Mouse (Mus musculus): Measurements from ENCODE around the gene Olfr980. TPM values are rescaled to one million over a fixed set of nuclear protein-coding genes. Genes with fewer than 3 reads are reported as not detected.
"Not testable (repeated sequence)": the region's sequence is repeated elsewhere in the genome, so short reads cannot be mapped to it uniquely, and the experiment has no call there.

Gene Olfr980
- total RNA-seq (2021) = not detected

GRCm38 (mm10) chr9:40009482-40009881 lies at the start of gene Olfr980:
Olfr980 (minus strand) TSS chr9:40009582.
- no peak for DNase-seq (ENCODE audit: low spot score in 2 of 2)
- intact Hi-C loops (cut with DNase I) = no loop called here

- DNase-seq (ENCODE audit: low spot score in 2 of 2) = no peak
- intact Hi-C loops (cut with DNase I) = no loop called here
These were observed 40.8 kb upstream of the Olfr980 start for GRCm38 (mm10) chr9:40050138-40050537.

- intact Hi-C loops (cut with DNase I) = no loop called here
- DNase-seq (ENCODE audit: low spot score in 2 of 2) = no peak
These were observed 11.8 kb upstream of the Olfr980 start, which contains the start of gene Olfr981 for GRCm38 (mm10) chr9:40021164-40021563. Olfr981 (plus strand) TSS chr9:40021464.

- no peak for DNase-seq (ENCODE audit: low spot score in 2 of 2)
- intact Hi-C loops (cut with DNase I) = no loop called here
These were observed 6.0 kb downstream of the Olfr980 start, which contains the start of gene Olfr979 for GRCm38 (mm10) chr9:40003365-40003764. Olfr979 (minus strand) TSS chr9:40003465.

GRCm38 (mm10) chr9:39991813-39992212 lies 17.6 kb downstream of the Olfr980 start, which contains the start of gene Olfr978:
Olfr978 (plus strand) TSS chr9:39992113.
- no peak for DNase-seq (ENCODE audit: low spot score in 2 of 2)
- intact Hi-C loops (cut with DNase I) = no loop called here

- intact Hi-C loops (cut with DNase I); DNase-seq (ENCODE audit: low spot score in 2 of 2): not testable (repeated sequence)
These were observed 32.7 kb downstream of the Olfr980 start for GRCm38 (mm10) chr9:39976581-39977145.

GRCm38 (mm10) chr9:39961033-39961432 lies 48.3 kb downstream of the Olfr980 start, which contains the start of gene Olfr976:
Olfr976 (minus strand) TSS chr9:39961133.
- DNase-seq (ENCODE audit: low spot score in 2 of 2); intact Hi-C loops (cut with DNase I): not testable (repeated sequence)

Other genes starting within 250 kb of the Olfr980 start
- gene Olfr968, start 226.3 kb downstream of the Olfr980 start, total RNA-seq (2021) = not detected
- not detected for gene Olfr969, start 218.6 kb downstream of the Olfr980 start, total RNA-seq (2021)
- not detected for gene Olfr970, start 200.7 kb downstream of the Olfr980 start, total RNA-seq (2021)
- not detected for gene Olfr971, start 172.7 kb downstream of the Olfr980 start, total RNA-seq (2021)
- not detected for gene Olfr972, start 143.2 kb downstream of the Olfr980 start, total RNA-seq (2021)
- not detected for gene Olfr229, start 102.2 kb downstream of the Olfr980 start, total RNA-seq (2021)
- not detected for gene Olfr974, start 72.1 kb downstream of the Olfr980 start, total RNA-seq (2021)
- gene Olfr975, start 57.5 kb downstream of the Olfr980 start, total RNA-seq (2021) = not detected
- gene Olfr976, start 48.4 kb downstream of the Olfr980 start, total RNA-seq (2021) = not detected
- gene Olfr978, start 17.5 kb downstream of the Olfr980 start, total RNA-seq (2021) = not detected
- not detected for gene Olfr979, start 6.1 kb downstream of the Olfr980 start, total RNA-seq (2021)
- gene Olfr981, start 11.9 kb upstream of the Olfr980 start, total RNA-seq (2021) = not detected
- not detected for gene Olfr982, start 64.2 kb upstream of the Olfr980 start, total RNA-seq (2021)
- not detected for gene Olfr983, start 84.0 kb upstream of the Olfr980 start, total RNA-seq (2021)
- gene Olfr984, start 104.6 kb upstream of the Olfr980 start, total RNA-seq (2021) = not detected
- gene Olfr985, start 120.6 kb upstream of the Olfr980 start, total RNA-seq (2021) = not detected
- not detected for gene Tmem225, start 138.5 kb upstream of the Olfr980 start, total RNA-seq (2021)
- gene Olfr986, start 171.3 kb upstream of the Olfr980 start, total RNA-seq (2021) = not detected
- 1 to 10 TPM; 2.9 to 3.1 TPM for gene Zfp202, start 182.7 kb upstream of the Olfr980 start, total RNA-seq (2021)

Measured in left cerebral cortex, postnatal 36 days (tissue).